Mouse (Mus musculus): ENCODE measurements around the gene Desi2. TPM values are rescaled to one million over a fixed set of nuclear protein-coding genes. Genes with fewer than 3 reads are reported as not detected.
A peak's percentile ranks its signal among the peaks of the same experiment; 100 is the strongest.
"Not testable (repeated sequence)": the region's sequence is repeated elsewhere in the genome, so short reads cannot be mapped to it uniquely, and the experiment has no call there.

The Desi2 gene
- polyA plus RNA-seq, 1 experiment from 2014 or later = 20.6 TPM

DNA sequence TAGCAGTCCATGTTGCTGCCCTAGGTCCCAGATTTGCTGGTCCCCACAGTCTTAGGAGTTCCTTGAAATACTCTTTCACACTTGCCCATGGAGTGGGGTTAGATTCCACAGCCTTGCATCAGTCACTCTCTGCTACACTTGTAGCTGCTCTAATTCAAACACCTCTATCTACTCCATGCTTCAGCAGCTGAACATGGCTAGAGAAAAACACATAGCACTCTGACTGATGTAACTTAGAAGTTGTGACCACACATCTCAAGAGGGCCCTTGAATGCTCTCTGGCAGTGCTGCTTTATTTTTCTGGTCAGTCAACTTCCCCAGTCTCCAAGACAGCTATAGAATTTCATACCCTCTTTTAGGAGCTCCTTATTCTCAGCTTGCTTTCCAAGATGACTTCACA lies 22.7 kb downstream of the Desi2 start:
- no peaks in the 10 kb centered on the region for H3K9me3 ChIP-seq (replicated peaks; ENCODE audit: control insufficient read depth, low read length)
- H3K27ac ChIP-seq (ENCODE audit: low read length) = peak overlapping the region; percentile 39
- H3K4me1 ChIP-seq (ENCODE audit: control insufficient read depth, insufficient read depth, low read length) = peaks cover 12% of the 10 kb centered on the region
- H3K9ac ChIP-seq (ENCODE audit: low read length) = no peak overlapping the region
- no peak for ATAC-seq (replicated peaks; ENCODE audit: extremely low read depth, insufficient read depth, low FRiP score)
- no peak overlapping the region for H3K4me2 ChIP-seq (ENCODE audit: low read depth, low read length)
- no peak overlapping the region for H3K4me3 ChIP-seq (ENCODE audit: low read length)
- H3K27me3 ChIP-seq (ENCODE audit: control insufficient read depth, insufficient read depth, low read length) = no peaks in the 10 kb centered on the region
- no peaks in the 10 kb centered on the region for H3K36me3 ChIP-seq (ENCODE audit: control insufficient read depth, insufficient read depth)

DNA sequence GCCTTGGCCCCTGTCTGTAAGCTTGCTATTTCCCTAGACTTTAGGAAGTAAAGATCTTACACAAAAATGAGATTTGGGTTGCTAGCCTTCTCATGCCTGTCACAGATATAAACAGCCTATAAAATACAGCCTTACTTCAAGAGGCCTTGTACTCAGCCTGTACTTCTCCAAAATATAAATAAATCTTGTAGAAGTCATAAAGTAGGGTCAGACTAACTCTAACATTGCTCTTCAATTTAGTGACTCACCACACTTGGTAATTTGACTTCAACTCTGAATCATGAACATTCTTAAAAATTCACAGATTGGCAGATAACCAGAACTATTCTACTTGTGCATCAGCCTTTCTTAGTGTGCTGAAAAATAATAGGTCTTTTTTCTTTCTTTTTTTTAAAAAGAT lies 29.9 kb downstream of the Desi2 start:
- Histone ChIP-seq H3K27me3 (ENCODE audit: control insufficient read depth, insufficient read depth, low read length) (no peaks in the 10 kb centered on the region), H3K9me3 (replicated peaks; ENCODE audit: control insufficient read depth, low read length) (no peaks in the 10 kb centered on the region)
- no peak for ATAC-seq (replicated peaks; ENCODE audit: extremely low read depth, insufficient read depth, low FRiP score)

DNA sequence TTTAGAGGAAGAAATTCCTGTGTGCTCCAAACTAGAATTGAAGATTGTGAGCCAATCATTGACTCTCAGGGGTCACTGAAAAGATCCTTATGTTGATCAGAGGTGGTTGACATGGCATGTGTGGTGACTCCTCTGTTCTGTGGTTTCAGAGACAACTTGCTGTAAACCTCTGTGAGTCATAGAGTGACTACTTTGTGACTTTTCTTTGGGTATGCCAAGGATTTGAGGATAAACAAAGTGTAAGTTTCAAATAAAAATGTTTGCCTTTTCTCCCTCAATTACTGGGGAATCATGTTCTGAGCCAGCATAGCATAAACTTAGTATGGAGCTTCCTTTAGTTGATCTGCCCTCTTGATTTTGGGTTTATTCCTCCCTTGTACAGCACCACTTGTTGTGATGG lies 31.1 kb downstream of the Desi2 start:
- H3K4me1 ChIP-seq (ENCODE audit: control insufficient read depth, insufficient read depth, low read length) = peaks cover 6% of the 10 kb centered on the region; the same call in 1 of the 2 replicates
- no peak overlapping the region for H3K9ac ChIP-seq (ENCODE audit: low read length)
- H3K4me2 ChIP-seq (ENCODE audit: low read depth, low read length) = no peak overlapping the region
- peak overlapping the region; percentile 57; the same call in 1 of the 2 replicates for H3K27ac ChIP-seq (ENCODE audit: low read length)
- no peak for ATAC-seq (replicated peaks; ENCODE audit: extremely low read depth, insufficient read depth, low FRiP score)
- no peaks in the 10 kb centered on the region for H3K9me3 ChIP-seq (replicated peaks; ENCODE audit: control insufficient read depth, low read length)
- no peaks in the 10 kb centered on the region for H3K27me3 ChIP-seq (ENCODE audit: control insufficient read depth, insufficient read depth, low read length)
- H3K36me3 ChIP-seq (ENCODE audit: control insufficient read depth, insufficient read depth) = no peaks in the 10 kb centered on the region
- no peak overlapping the region for H3K4me3 ChIP-seq (ENCODE audit: low read length)

More for the DNA sequence above, 29.9 kb downstream of the Desi2 start:
- Histone ChIP-seq H3K27ac (ENCODE audit: low read length) (no peak overlapping the region), H3K36me3 (ENCODE audit: control insufficient read depth, insufficient read depth) (no peaks in the 10 kb centered on the region), H3K4me2 (ENCODE audit: low read depth, low read length) (no peak overlapping the region), H3K9ac (ENCODE audit: low read length) (no peak overlapping the region), H3K4me1 (ENCODE audit: control insufficient read depth, insufficient read depth, low read length) (peaks cover 6% of the 10 kb centered on the region; the same call in 1 of the 2 replicates), H3K4me3 (ENCODE audit: low read length) (no peak overlapping the region)

DNA sequence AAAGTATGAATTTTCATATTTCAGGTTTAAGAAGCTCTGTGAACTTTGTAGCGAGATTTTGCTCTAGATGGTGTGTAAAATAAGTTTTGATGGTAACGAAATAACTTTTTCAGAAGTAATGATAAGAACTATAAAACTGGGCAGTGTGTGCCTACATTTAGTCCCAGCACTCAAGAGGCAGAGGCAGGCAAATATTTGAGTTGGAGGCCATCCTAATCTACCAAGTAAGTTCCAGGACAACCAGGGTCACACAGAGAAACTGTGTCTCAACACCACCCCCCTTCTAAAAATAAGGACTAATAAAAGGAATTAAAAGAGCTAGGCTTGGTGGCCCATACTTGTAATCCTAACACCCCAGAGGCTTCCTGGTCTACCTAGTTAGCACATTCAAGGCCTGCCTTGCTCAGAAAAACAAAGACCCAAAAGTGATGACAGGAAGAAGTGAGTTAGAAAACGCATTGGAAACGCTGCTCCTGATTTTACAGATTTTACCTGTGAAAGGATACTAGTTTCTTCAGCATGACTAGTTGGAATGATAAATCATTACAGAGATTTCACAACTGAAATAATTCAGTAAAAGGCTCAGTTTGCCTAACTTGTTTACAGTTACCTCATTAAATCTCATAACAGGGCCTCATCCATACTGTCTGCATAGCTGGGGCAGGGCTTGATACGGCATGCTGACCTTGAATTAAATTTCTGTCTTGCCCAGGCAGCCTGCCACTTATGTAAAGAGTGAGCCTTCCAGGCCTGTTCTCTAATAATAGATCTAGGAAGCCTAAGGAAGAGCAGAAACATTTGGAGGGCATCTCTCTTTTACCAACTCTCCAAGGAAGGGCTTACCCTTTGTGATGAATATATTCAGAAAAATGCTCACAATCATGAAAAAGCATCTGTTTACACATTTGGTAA lies 32.2 kb downstream of the Desi2 start:
- peaks cover 6% of the 10 kb centered on the region; the same call in 1 of the 2 replicates for H3K4me1 ChIP-seq (ENCODE audit: control insufficient read depth, insufficient read depth, low read length)
- H3K27me3 ChIP-seq (ENCODE audit: control insufficient read depth, insufficient read depth, low read length) = no peaks in the 10 kb centered on the region
- peak overlapping the region; percentile 97 for H3K27ac ChIP-seq (ENCODE audit: low read length)
- H3K4me3 ChIP-seq (ENCODE audit: low read length) = no peak overlapping the region
- H3K9me3 ChIP-seq (replicated peaks; ENCODE audit: control insufficient read depth, low read length) = 0 out of 2 replicates have a peak, but pooled peaks cover 3% of the 10 kb centered on the region
- H3K4me2 ChIP-seq (ENCODE audit: low read depth, low read length) = peak overlapping the region; percentile 33
- 48% methylated on average over 5 of the region's 5 CpGs for WGBS
- peak overlapping the region; percentile 24 for H3K9ac ChIP-seq (ENCODE audit: low read length)
- peak; percentile 88 for ATAC-seq (replicated peaks; ENCODE audit: extremely low read depth, insufficient read depth, low FRiP score)
- no peaks in the 10 kb centered on the region; the same call in 1 of the 2 replicates for H3K36me3 ChIP-seq (ENCODE audit: control insufficient read depth, insufficient read depth)

DNA sequence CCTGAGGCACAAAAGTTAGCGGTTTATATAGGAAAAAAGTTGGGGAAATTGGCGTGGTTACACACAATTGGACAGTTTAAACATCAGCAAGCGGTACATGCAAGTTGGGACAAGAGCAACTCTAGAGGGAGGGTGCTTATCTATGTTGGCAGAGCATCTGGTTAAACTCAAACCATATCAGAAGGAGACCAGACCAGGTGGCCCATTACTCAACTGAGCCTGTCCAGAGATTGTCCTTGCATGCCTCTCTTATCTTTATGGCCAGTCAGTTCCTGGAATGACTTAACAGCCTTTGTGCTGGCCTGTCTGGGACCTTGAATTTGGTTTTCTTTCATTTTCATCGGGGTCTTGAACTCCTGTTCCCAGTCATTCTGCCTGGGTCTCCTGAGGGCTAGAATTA lies 41.7 kb downstream of the Desi2 start:
- H3K27me3 ChIP-seq (ENCODE audit: control insufficient read depth, insufficient read depth, low read length); H3K9ac ChIP-seq (ENCODE audit: low read length); ATAC-seq (replicated peaks; ENCODE audit: extremely low read depth, insufficient read depth, low FRiP score): not testable (repeated sequence)

DNA sequence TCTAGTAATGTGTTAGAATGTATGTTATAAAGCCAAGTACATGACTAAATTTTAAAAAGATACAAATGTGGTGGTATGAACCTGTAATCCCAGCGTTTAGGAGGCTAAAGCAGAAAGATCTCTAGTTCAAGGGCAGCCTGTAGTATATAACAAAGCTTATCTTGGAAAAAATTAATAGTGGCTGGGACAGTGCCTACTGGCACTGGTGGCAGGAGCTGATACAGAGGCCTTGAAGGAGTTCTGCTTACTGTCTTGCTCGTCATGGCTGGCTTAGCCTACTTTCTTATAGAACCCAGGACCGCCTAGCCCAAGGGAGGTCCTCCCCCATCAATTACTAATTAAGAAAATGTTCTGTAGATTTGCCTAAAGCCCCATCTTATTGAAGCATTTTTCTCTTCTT lies 46.9 kb downstream of the Desi2 start:
- 86% methylated on average over 3 of the region's 3 CpGs for WGBS
- no peak for ATAC-seq (replicated peaks; ENCODE audit: extremely low read depth, insufficient read depth, low FRiP score)

More for the DNA sequence above, 41.7 kb downstream of the Desi2 start:
- H3K4me1 ChIP-seq (ENCODE audit: control insufficient read depth, insufficient read depth, low read length); H3K4me3 ChIP-seq (ENCODE audit: low read length); H3K27ac ChIP-seq (ENCODE audit: low read length); H3K4me2 ChIP-seq (ENCODE audit: low read depth, low read length): not testable (repeated sequence)
- WGBS = 78% methylated on average over 4 of the region's 4 CpGs
- peaks cover 40% of the 10 kb centered on the region for H3K9me3 ChIP-seq (replicated peaks; ENCODE audit: control insufficient read depth, low read length)
- H3K36me3 ChIP-seq (ENCODE audit: control insufficient read depth, insufficient read depth) = peaks cover 39% of the 10 kb centered on the region

DNA sequence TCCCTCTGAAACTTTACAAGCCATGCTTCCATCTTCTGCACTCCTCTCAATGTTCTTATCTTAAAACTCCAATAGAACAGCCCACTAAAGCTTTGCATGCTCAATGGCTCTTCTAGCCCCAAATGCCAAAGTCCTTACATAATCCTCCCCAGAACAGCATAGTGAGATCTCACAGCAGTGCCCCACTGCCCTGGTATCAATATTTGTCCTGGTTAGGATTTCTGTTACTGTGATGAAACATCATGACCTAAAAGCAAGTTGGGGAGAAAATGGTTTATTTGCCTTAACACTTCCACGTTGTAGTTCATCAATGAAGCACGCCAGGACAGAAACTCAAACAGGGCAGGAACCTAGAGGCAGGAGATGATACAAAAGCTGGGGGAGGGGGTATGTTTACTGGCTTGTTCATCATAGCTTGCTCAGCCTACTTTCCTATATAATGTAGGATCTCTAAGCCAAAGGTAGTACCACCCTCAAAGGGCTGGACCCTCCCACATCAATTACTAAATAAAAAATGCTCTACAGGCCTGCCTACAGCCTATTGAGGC lies 48.8 kb downstream of the Desi2 start:
- H3K27ac ChIP-seq (ENCODE audit: low read length) = peak overlapping the region; percentile 71
- 25% methylated on average over 2 of the region's 2 CpGs for WGBS
- H3K36me3 ChIP-seq (ENCODE audit: control insufficient read depth, insufficient read depth) = peaks cover 3% of the 10 kb centered on the region
- ATAC-seq (replicated peaks; ENCODE audit: extremely low read depth, insufficient read depth, low FRiP score) = no peak
- H3K4me2 ChIP-seq (ENCODE audit: low read depth, low read length) = no peak overlapping the region
- no peak overlapping the region for H3K4me3 ChIP-seq (ENCODE audit: low read length)
- peaks cover 19% of the 10 kb centered on the region for H3K4me1 ChIP-seq (ENCODE audit: control insufficient read depth, insufficient read depth, low read length)
- H3K9me3 ChIP-seq (replicated peaks; ENCODE audit: control insufficient read depth, low read length) = no peaks in the 10 kb centered on the region
- H3K27me3 ChIP-seq (ENCODE audit: control insufficient read depth, insufficient read depth, low read length) = no peaks in the 10 kb centered on the region
- H3K9ac ChIP-seq (ENCODE audit: low read length) = no peak overlapping the region

More for the DNA sequence above, 46.9 kb downstream of the Desi2 start:
- Histone ChIP-seq H3K4me1 (ENCODE audit: control insufficient read depth, insufficient read depth, low read length) (peaks cover 19% of the 10 kb centered on the region), H3K27ac (ENCODE audit: low read length) (no peak overlapping the region), H3K27me3 (ENCODE audit: control insufficient read depth, insufficient read depth, low read length) (no peaks in the 10 kb centered on the region), H3K4me3 (ENCODE audit: low read length) (no peak overlapping the region), H3K36me3 (ENCODE audit: control insufficient read depth, insufficient read depth) (peaks cover 1% of the 10 kb centered on the region), H3K9ac (ENCODE audit: low read length) (no peak overlapping the region), H3K4me2 (ENCODE audit: low read depth, low read length) (no peak overlapping the region), H3K9me3 (replicated peaks; ENCODE audit: control insufficient read depth, low read length) (no peaks in the 10 kb centered on the region)

DNA sequence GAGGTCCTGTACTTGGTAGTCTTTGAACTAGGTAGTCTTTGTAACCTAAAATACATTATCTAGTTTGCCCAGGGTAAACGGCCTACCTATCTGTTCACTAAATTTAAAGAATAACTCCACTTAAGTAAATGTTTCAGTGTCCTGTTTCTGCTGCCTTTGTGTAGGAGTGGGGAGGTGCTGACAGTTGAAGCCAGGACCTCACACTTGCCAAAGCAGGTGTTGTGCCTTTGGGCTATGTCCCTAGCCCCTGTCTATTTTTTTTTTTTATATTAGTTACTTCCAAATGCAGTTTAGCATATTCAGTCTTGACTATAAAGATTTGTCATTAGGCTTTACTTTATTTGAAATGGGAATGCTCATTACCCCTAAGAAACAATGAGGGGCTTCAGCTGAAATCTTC lies 51.5 kb downstream of the Desi2 start:
- H3K9me3 ChIP-seq (replicated peaks; ENCODE audit: control insufficient read depth, low read length) = no peaks in the 10 kb centered on the region; the same call in 1 of the 2 replicates
- peaks cover 7% of the 10 kb centered on the region for H3K36me3 ChIP-seq (ENCODE audit: control insufficient read depth, insufficient read depth)
- no peak overlapping the region for H3K4me3 ChIP-seq (ENCODE audit: low read length)
- H3K27me3 ChIP-seq (ENCODE audit: control insufficient read depth, insufficient read depth, low read length) = no peaks in the 10 kb centered on the region
- peaks cover 19% of the 10 kb centered on the region for H3K4me1 ChIP-seq (ENCODE audit: control insufficient read depth, insufficient read depth, low read length)
- 45% methylated on average over 1 of the region's 1 CpGs for WGBS
- H3K27ac ChIP-seq (ENCODE audit: low read length) = no peak overlapping the region
- ATAC-seq (replicated peaks; ENCODE audit: extremely low read depth, insufficient read depth, low FRiP score) = no peak
- no peak overlapping the region for H3K9ac ChIP-seq (ENCODE audit: low read length)
- H3K4me2 ChIP-seq (ENCODE audit: low read depth, low read length) = no peak overlapping the region

DNA sequence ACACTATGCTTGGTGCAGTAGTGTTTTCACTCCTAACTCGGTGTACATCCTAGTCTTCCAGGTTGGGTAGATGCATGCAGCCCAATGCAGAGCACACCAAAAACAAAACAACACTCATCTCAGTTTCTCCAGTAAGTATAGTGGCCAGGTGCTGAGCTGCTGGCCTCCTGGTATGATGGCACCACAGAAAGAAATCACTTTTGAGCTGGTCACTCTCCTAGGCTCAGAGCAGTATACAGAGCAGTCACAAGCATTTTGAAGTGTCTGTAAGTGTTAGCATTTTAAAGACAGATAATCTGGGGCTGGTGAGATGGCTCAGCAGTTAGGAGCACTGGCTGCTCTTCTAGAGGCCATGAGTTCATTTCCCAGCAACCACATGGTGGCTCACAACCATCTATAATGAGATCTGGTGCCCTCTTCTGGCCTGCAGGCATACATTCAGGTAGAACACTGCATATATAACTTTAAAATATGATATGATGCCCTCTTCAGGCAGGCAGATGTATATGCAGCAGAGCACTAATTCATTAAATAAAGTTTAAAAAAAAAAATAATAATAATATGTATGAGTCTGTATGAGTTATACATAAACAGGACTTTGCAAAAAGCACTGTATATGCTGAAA lies 54.8 kb downstream of the Desi2 start:
- ATAC-seq (replicated peaks; ENCODE audit: extremely low read depth, insufficient read depth, low FRiP score) = no peak
- Histone ChIP-seq H3K36me3 (ENCODE audit: control insufficient read depth, insufficient read depth) (peaks cover 23% of the 10 kb centered on the region), H3K4me1 (ENCODE audit: control insufficient read depth, insufficient read depth, low read length) (no peaks in the 10 kb centered on the region), H3K4me2 (ENCODE audit: low read depth, low read length) (no peak overlapping the region), H3K4me3 (ENCODE audit: low read length) (no peak overlapping the region), H3K27me3 (ENCODE audit: control insufficient read depth, insufficient read depth, low read length) (no peaks in the 10 kb centered on the region), H3K9ac (ENCODE audit: low read length) (no peak overlapping the region), H3K27ac (ENCODE audit: low read length) (no peak overlapping the region), H3K9me3 (replicated peaks; ENCODE audit: control insufficient read depth, low read length) (no peaks in the 10 kb centered on the region; the same call in 1 of the 2 replicates)
- WGBS = 100% methylated on average over 1 of the region's 1 CpGs
